Mouse (Mus musculus): ENCODE results near the gene Wbp2nl. TPM values are rescaled to one million over a fixed set of nuclear protein-coding genes. Genes with fewer than 3 reads are reported as not detected.

The Wbp2nl gene
- total RNA-seq, 4 experiments from 2014 or later = not detected

DNA sequence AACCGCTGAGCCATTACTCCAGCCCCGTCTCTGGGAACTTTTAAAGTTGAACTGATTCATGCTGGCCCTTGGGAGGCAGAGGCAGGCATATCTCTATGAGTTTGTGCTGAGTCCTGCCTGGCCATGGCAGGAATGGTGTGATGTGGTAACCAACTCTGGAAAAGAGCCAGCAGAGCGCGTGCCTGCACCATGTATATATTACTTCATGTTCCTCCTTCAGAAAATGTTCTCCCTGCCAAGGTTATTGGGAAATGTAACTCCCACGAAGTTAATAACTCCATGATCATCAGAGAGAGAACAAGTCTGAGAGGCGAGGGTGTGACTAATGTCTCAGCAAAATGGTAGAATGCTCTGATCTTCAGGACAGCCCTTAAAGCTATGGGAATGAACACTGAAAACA lies 19.1 kb downstream of the Wbp2nl start:
- DNase-seq (ENCODE audit: low spot score in 2 of 2) = no peak

GRCm38 (mm10) chr15:82319613-82320012 lies 20.9 kb downstream of the Wbp2nl start:
- no peak for DNase-seq (ENCODE audit: low spot score in 2 of 2)

DNA sequence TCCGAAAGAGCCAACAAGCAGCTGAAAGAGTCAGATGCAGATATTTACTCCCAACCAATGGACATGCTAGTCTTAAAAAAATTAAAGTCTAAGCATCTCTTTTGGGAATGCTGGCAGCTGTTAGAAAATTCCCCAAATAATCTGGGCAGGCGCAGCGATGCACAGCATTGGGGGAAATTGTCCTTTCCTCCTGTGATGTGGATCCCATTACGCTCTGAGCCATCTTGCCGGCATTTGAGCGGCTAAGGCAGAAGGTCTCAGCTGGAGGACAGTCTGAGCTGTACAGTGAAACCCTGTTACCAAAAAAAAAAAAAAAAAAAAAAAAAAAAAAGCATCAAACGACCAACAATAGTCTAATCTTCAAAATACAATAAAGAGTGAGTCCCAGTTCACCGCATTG lies 23.4 kb downstream of the Wbp2nl start:
- no peak for DNase-seq (ENCODE audit: low spot score in 2 of 2)

- DNase-seq (ENCODE audit: low spot score in 2 of 2) = no peak
Measured at GRCm38 (mm10) chr15:82325382-82325781, 26.6 kb downstream of the Wbp2nl start.

GRCm38 (mm10) chr15:82335194-82335593 lies 36.4 kb downstream of the Wbp2nl start:
- DNase-seq (ENCODE audit: low spot score in 2 of 2) = no peak

- DNase-seq (ENCODE audit: low spot score in 2 of 2) = no peak
Measured at GRCm38 (mm10) chr15:82336629-82337028, 37.9 kb downstream of the Wbp2nl start.

GRCm38 (mm10) chr15:82337875-82338274 lies 39.1 kb downstream of the Wbp2nl start:
- no peak for DNase-seq (ENCODE audit: low spot score in 2 of 2)

DNA sequence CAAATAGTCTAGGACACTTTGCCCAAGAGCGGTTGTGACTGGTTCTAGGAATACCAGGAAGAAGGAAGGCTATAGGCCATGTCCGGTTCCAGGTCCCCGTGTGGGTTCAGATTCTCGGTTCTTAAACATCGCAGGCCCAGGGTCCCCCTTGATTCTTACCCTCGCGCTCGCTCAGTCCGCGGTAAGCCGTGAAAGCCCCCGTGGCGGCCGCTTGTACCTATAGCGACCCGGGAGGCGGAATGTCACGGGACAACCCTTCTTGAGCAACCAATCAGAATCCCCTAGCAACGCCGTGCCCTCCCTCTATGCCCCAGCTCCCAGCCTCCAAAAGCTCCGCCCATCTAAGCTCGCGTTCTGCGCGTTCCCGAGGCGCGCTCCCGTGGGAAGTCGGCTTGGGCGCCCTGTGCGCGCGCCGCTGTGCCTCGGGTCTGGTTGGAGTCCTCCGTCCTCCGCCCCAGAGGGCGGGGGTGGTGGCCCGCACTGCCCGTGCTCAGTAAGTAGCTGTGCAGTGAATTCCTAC lies 39.9 kb downstream of the Wbp2nl start, which contains the start of the genes Naga, Pheta2 and Smdt1:
Gene Naga (minus strand): TSS at position 333 of the 520 bp plus-strand sequence.
Gene Pheta2 (plus strand): TSS at position 350 of the 520 bp plus-strand sequence.
Gene Smdt1 (plus strand): TSS at position 367 of the 520 bp plus-strand sequence.
- peak; percentile 90 to 92 for DNase-seq (ENCODE audit: low spot score in 2 of 2)

GRCm38 (mm10) chr15:82339150-82339549 lies 40.4 kb downstream of the Wbp2nl start:
- DNase-seq (ENCODE audit: low spot score in 2 of 2) = no peak

- DNase-seq (ENCODE audit: low spot score in 2 of 2) = no peak
Measured at GRCm38 (mm10) chr15:82339634-82340254, 41.0 kb downstream of the Wbp2nl start.

GRCm38 (mm10) chr15:82340414-82341035 lies 41.8 kb downstream of the Wbp2nl start:
- no peak for DNase-seq (ENCODE audit: low spot score in 2 of 2)

GRCm38 (mm10) chr15:82341036-82341501 lies 42.3 kb downstream of the Wbp2nl start:
- no peak for DNase-seq (ENCODE audit: low spot score in 2 of 2)

DNA sequence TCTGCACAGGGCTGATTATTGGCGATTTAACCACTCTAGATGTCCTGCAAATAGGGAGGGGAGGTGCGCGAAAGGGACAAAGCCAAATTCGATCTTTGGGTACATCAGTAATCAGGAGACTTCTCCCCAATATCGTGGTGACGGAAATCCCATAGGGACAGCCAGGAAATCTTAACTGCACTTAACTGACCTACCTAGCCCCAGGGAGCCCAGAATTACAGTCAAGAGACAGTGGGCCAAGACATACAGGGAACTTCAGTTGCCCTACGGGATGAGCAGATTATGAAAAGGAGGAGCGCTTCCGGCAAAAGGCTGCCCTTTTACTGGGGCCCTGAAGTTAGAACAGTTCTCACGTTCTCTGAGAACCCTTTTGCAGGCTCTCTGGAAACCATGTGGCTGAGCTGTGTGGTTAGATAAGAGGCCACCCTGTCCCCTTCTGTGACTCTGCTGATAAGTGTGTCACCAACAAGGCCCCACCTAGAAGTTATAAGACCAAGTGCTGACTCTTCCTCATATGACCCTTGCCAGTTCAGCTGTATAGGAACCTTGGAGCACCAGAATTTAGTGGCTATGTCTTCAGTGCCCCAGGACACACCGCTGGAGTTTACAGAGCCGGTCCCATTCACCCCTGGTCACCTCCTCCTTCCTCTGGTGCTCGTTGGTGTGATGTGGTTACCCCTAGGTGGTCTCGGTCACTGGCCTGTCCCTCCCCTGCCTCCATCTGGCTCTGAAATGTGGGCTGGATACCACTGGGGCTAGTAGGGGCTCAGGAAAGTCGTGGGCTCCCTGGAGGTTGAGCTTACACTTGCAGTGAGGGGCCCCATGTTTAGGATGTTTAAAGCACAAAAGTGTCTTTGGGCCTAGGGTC lies 43.2 kb downstream of the Wbp2nl start:
- no peak for DNase-seq (ENCODE audit: low spot score in 2 of 2)

DNA sequence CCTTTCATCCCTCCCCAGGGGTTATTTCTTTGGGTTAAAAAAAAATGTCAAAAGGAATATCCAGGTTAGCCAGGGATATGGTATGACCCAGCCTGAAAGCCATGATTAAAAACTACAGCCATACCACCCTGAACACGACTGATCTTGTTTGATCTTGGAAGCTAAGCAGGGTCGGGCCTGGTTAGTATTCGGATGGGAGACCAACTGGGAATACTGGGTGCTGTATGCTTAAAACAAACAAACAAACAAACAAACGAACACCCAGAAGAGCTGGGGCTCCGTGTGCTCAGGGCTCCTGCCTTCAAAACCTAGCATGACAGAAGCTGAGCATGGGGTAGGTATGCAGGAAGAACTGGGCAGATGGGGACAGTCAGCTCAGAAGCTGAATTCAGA lies 43.8 kb downstream of the Wbp2nl start:
- DNase-seq (ENCODE audit: low spot score in 2 of 2) = no peak

DNA sequence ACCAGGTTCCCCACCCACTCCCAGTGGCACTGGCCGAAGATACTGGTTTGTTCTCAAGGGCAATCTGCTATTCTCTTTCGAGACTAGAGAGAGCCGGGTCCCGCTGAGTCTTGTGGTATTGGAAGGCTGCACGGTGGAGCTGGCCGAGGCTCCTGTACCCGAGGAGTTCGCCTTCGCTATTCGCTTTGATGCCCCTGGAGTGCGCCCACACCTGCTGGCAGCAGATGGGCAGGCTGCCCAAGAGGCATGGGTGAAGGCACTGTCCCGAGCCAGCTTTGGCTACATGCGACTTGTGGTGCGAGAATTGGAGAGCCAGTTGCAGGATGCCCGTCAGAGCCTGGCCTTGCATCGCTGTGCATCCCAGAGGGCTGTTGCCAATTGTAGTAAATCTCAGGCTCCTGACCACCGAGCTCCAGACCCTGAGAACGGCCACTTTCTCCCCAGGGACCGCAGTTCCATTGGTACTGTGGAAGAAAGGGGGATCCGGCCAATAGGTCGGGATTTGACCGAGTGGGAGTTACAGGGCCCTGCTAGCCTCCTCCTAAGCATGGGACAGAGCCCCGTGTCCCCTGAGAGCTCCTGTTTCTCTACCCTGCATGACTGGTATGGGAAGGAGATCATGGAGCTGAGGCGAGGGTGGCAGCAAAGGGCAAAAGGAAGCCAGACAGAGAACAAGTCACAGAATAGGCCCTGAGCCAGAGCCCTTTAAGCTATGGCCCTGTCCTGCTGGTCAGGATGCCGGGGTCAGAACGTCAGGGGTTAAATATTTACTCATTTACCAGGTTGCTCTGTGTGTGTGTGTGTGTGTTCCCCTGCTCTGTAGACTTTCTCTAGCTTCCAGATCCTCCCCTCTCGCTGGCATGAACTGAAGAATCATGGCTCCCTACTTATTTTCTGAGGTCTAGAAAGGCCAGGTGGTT lies 44.9 kb downstream of the Wbp2nl start:
- DNase-seq (ENCODE audit: low spot score in 2 of 2) = no peak

DNA sequence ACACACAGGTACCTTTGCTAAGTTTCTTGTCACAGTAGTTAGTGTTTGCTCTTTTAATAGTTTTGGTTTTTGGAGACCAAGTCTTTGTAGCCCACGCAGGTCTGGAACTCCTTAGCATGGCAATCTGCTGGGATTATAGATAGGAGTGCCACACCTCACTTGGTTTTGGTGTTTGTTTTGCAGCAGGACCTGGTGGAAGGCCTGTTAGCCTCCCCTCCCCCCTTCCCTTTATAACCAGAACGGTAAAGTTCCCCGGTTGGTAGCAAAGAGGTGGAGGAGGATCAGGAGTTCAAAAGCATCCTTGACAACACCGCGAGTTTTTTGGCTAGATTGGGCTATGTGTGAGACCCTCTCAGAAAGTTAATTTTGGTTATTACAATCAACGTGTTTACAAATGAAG lies 46.2 kb downstream of the Wbp2nl start:
- no peak for DNase-seq (ENCODE audit: low spot score in 2 of 2)

DNA sequence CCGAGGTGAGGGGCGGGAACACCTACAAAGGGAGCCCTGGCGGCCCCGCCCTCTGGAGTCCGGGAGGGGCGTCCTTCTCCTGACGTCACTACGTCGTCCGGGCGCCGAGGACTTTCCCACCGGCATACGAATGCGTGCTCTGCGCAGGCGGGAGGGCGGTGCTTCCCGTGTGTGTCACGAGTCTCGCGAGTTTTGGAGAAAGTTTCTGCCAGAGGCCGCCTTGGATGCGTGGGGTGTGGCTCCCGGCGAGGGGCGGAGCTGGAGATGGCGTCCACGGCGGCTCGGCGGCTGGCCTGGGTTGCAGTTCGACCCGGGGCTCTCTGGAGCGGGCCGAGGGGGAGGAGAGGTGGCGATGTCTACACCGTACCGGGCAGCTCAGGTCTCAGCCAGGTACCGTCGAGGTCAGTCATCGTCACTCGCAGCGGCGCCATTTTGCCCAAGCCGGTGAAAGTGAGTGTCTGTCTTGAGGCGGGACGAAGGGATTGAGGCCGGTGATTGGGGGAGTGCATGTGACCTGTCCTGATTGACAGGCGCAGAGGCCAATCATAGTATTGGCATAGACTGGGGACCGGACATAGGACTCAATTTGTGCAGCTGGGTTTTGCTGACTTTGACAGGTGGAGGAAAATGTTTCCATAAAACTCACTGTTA lies 47.2 kb downstream of the Wbp2nl start:
- peak; percentile 97 to 99 for DNase-seq (ENCODE audit: low spot score in 2 of 2)

GRCm38 (mm10) chr15:82346580-82347302 lies 48.0 kb downstream of the Wbp2nl start:
- no peak for DNase-seq (ENCODE audit: low spot score in 2 of 2)

DNA sequence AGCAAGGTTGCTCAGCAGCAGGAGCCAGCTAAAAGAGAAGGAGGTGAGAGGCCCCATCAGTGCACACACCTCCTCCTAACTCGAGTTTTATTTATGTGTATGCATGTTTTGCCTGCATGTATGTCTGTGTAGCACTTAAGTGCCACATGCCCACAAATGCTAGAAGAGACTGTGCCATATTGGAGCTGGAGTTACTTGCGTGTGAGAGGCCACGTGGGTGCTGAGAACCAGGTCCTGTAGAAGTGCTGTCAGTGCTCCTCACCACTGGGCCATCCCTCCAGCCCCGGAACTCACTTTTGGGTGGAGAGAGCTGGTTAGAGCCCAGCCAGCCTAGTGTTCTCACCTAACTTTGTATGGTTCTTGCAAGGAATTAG lies 48.5 kb downstream of the Wbp2nl start:
- no peak for DNase-seq (ENCODE audit: low spot score in 2 of 2)

- no peak for DNase-seq (ENCODE audit: low spot score in 2 of 2)
Measured at GRCm38 (mm10) chr15:82347852-82348251, 49.1 kb downstream of the Wbp2nl start.

Data from layer of hippocampus, adult 8-10 months (tissue).